Mouse (Mus musculus) megakaryocyte, embryonic 14.5 days (primary cell): Measurements from ENCODE around the gene Zfp217.

Experiments used
- FLI1 ChIP-seq: IDR thresholded peaks from 2 replicates; pipeline ENCODE4 v1.6.1; 2012; ENCODE audit warnings: low read length, inconsistent platforms, mixed read lengths
- GATA1 ChIP-seq: IDR thresholded peaks from 3 replicates; pipeline ENCODE4 v1.6.1; 2012; ENCODE audit warnings: mixed read lengths, low read length, inconsistent platforms, borderline replicate concordance

DNA sequence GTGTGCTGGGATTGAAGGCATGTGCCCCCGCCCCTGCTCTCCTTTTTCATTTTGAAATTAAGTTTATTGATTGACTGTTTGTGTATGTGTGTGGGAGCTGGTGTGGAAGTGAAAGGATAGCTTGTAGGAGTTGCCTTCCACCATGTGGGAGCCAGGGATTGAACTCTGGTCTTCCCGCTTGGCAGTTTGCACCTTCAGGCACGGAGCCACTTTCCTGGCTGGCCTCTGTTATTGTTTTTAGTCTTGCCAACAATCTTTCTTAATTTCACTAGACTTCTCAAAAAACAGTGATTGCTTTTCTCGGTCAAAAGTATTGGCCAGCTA is 35.9 kb upstream of the Zfp217 start:
- TF ChIP-seq FLI1 (no peak), GATA1 (no peak)
